Mouse (Mus musculus) stomach, embryonic 15.5 days (tissue): ENCODE data around the gene Kctd6. TPM values are rescaled to one million over a fixed set of nuclear protein-coding genes. Genes with fewer than 3 reads are reported as not detected.

ENCODE experiments used
- ATAC-seq: fragments of 200-750 bp; cut with Nextera tagmentation; 2 replicates; pipeline ENCODE4 v1.8.0; 2017; ENCODE audit warnings: low read depth, moderate number of reproducible peaks, moderate TSS enrichment; ENCODE audit not compliant: insufficient read depth, low FRiP score
- H3K27ac ChIP-seq: fragments of 300-500 bp; sonication (generic); 2 replicates; pipeline ENCODE4 v1.5.1; 2015; ENCODE audit warnings: mild to moderate bottlenecking, inconsistent platforms
- H3K27me3 ChIP-seq: fragments of 300-500 bp; sonication (generic); replicated peaks from 2 replicates; pipeline ENCODE4 v1.6.1; 2015; ENCODE audit warnings: inconsistent platforms
- H3K36me3 ChIP-seq: fragments of 300-500 bp; sonication (generic); 2 replicates; pipeline ENCODE4 v1.6.1; 2015; ENCODE audit warnings: inconsistent platforms
- H3K4me1 ChIP-seq: fragments of 300-500 bp; sonication (generic); 2 replicates; pipeline ENCODE4 v1.6.1; 2015; ENCODE audit warnings: inconsistent platforms
- H3K4me2 ChIP-seq: fragments of 300-500 bp; sonication (generic); 2 replicates; pipeline ENCODE4 v1.6.1; 2015; ENCODE audit warnings: mild to moderate bottlenecking, inconsistent platforms
- H3K4me3 ChIP-seq: fragments of 300-500 bp; sonication (generic); replicated peaks from 2 replicates; pipeline ENCODE4 v1.5.1; 2015; ENCODE audit warnings: inconsistent platforms
- H3K9ac ChIP-seq: fragments of 300-500 bp; sonication (generic); 2 replicates; pipeline ENCODE4 v1.6.1; 2015; ENCODE audit warnings: inconsistent platforms
- H3K9me3 ChIP-seq: fragments of 300-500 bp; sonication (generic); 2 replicates; pipeline ENCODE4 v1.6.1; 2016; ENCODE audit warnings: inconsistent platforms
- WGBS: fragments of 180-500 bp; shearing (Covaris S2); methylation state at CpG from one replicate; pipeline ENCODE4 v1.1.7; 2015; 5-methylcytosine and 5-hydroxymethylcytosine counted together
- polyA plus RNA-seq: library from polyadenylated mRNA; unstranded; fragments of >200 nt; fragmentation: Nextera tagmentation; extraction: Ambion mirVana; gene quantifications from 2 replicates; pipeline ENCODE4 v1.2.1, GENCODE M21; 2015

Gene Kctd6
- polyA plus RNA-seq, 1 experiment from 2014 or later: 14.2 TPM

GRCm38 (mm10) chr14:8233252-8233651 lies 19.3 kb downstream of the Kctd6 start:
- Histone ChIP-seq H3K27me3 (no peaks in the 10 kb centered on the region), H3K27ac (no peak overlapping the region), H3K9ac (no peak overlapping the region), H3K36me3 (no peaks in the 10 kb centered on the region), H3K4me3 (no peak overlapping the region), H3K4me1 (no peaks in the 10 kb centered on the region), H3K4me2 (no peak overlapping the region), H3K9me3 (no peaks in the 10 kb centered on the region)
- no peak for ATAC-seq
- 38% methylated on average over 1 of the region's 1 CpGs for WGBS

GRCm38 (mm10) chr14:8241816-8242215 lies 27.9 kb downstream of the Kctd6 start:
- no peak overlapping the region for H3K27ac ChIP-seq
- H3K4me2 ChIP-seq: no peak overlapping the region
- no peak for ATAC-seq
- H3K4me3 ChIP-seq: no peak overlapping the region
- no peak overlapping the region for H3K9ac ChIP-seq
- no peaks in the 10 kb centered on the region for H3K9me3 ChIP-seq
- no peaks in the 10 kb centered on the region for H3K36me3 ChIP-seq
- no peaks in the 10 kb centered on the region for H3K27me3 ChIP-seq
- H3K4me1 ChIP-seq: no peaks in the 10 kb centered on the region

- ATAC-seq: peak; percentile 61; the same call in 1 of the 2 replicates
- WGBS: 45% methylated on average over 5 of the region's 5 CpGs
- no peaks in the 10 kb centered on the region for H3K9me3 ChIP-seq
- no peak overlapping the region for H3K9ac ChIP-seq
- no peaks in the 10 kb centered on the region for H3K36me3 ChIP-seq
- no peaks in the 10 kb centered on the region for H3K27me3 ChIP-seq
- no peaks in the 10 kb centered on the region for H3K4me1 ChIP-seq
- H3K27ac ChIP-seq: no peak overlapping the region
- no peak overlapping the region for H3K4me3 ChIP-seq
- H3K4me2 ChIP-seq: no peak overlapping the region
Measured at GRCm38 (mm10) chr14:8242388-8242920, 28.5 kb downstream of the Kctd6 start.

- Histone ChIP-seq H3K9me3 (no peaks in the 10 kb centered on the region), H3K4me2 (no peak overlapping the region), H3K27ac (no peak overlapping the region), H3K4me1 (no peaks in the 10 kb centered on the region), H3K4me3 (no peak overlapping the region), H3K9ac (no peak overlapping the region), H3K36me3 (no peaks in the 10 kb centered on the region), H3K27me3 (no peaks in the 10 kb centered on the region)
- ATAC-seq: peak; percentile 54
- 52% methylated on average over 8 of the region's 8 CpGs for WGBS
Measured at GRCm38 (mm10) chr14:8243136-8243888, 29.4 kb downstream of the Kctd6 start.

- Histone ChIP-seq H3K9ac (no peak overlapping the region), H3K4me3 (no peak overlapping the region), H3K4me1 (no peaks in the 10 kb centered on the region), H3K9me3 (no peaks in the 10 kb centered on the region), H3K4me2 (no peak overlapping the region), H3K27ac (no peak overlapping the region), H3K36me3 (no peaks in the 10 kb centered on the region), H3K27me3 (no peaks in the 10 kb centered on the region)
- no peak for ATAC-seq
- WGBS: 49% methylated on average over 5 of the region's 5 CpGs
Measured at GRCm38 (mm10) chr14:8244211-8244611, 30.3 kb downstream of the Kctd6 start.

GRCm38 (mm10) chr14:8246878-8247277 lies 32.9 kb downstream of the Kctd6 start:
- no peaks in the 10 kb centered on the region for H3K36me3 ChIP-seq
- 80% methylated on average over 8 of the region's 8 CpGs for WGBS
- H3K27ac ChIP-seq: no peak overlapping the region

GRCm38 (mm10) chr14:8249206-8249605 lies 35.3 kb downstream of the Kctd6 start:
- H3K36me3 ChIP-seq: no peaks in the 10 kb centered on the region
- H3K4me2 ChIP-seq: no peak overlapping the region
- no peaks in the 10 kb centered on the region for H3K9me3 ChIP-seq
- H3K4me3 ChIP-seq: no peak overlapping the region
- H3K4me1 ChIP-seq: no peaks in the 10 kb centered on the region
- ATAC-seq: no peak
- H3K27me3 ChIP-seq: no peaks in the 10 kb centered on the region
- H3K9ac ChIP-seq: no peak overlapping the region
- no peak overlapping the region for H3K27ac ChIP-seq
- 98% methylated on average over 1 of the region's 1 CpGs for WGBS

More at GRCm38 (mm10) chr14:8246878-8247277, 32.9 kb downstream of the Kctd6 start:
- no peaks in the 10 kb centered on the region for H3K9me3 ChIP-seq
- H3K4me2 ChIP-seq: no peak overlapping the region
- no peaks in the 10 kb centered on the region for H3K27me3 ChIP-seq
- H3K9ac ChIP-seq: no peak overlapping the region
- ATAC-seq: no peak
- H3K4me1 ChIP-seq: no peaks in the 10 kb centered on the region
- no peak overlapping the region for H3K4me3 ChIP-seq

GRCm38 (mm10) chr14:8250141-8250871 lies 36.4 kb downstream of the Kctd6 start:
- ATAC-seq: no peak
- no peaks in the 10 kb centered on the region for H3K27me3 ChIP-seq
- no peak overlapping the region for H3K4me2 ChIP-seq
- no peak overlapping the region for H3K27ac ChIP-seq
- no peak overlapping the region for H3K4me3 ChIP-seq
- H3K4me1 ChIP-seq: no peaks in the 10 kb centered on the region
- H3K9me3 ChIP-seq: no peaks in the 10 kb centered on the region
- no peaks in the 10 kb centered on the region for H3K36me3 ChIP-seq
- no peak overlapping the region for H3K9ac ChIP-seq
- 68% methylated on average over 9 of the region's 9 CpGs for WGBS

GRCm38 (mm10) chr14:8251330-8251885 lies 37.5 kb downstream of the Kctd6 start:
- ATAC-seq: no peak
- Histone ChIP-seq H3K4me1 (no peaks in the 10 kb centered on the region), H3K4me2 (no peak overlapping the region), H3K9ac (no peak overlapping the region), H3K27ac (no peak overlapping the region), H3K9me3 (no peaks in the 10 kb centered on the region), H3K27me3 (no peaks in the 10 kb centered on the region), H3K36me3 (no peaks in the 10 kb centered on the region), H3K4me3 (no peak overlapping the region)
- 87% methylated on average over 8 of the region's 8 CpGs for WGBS

GRCm38 (mm10) chr14:8255076-8255729 lies 41.3 kb downstream of the Kctd6 start:
- Histone ChIP-seq H3K9ac (no peak overlapping the region), H3K36me3 (no peaks in the 10 kb centered on the region), H3K4me3 (no peak overlapping the region), H3K9me3 (no peaks in the 10 kb centered on the region), H3K4me1 (no peaks in the 10 kb centered on the region), H3K27me3 (no peaks in the 10 kb centered on the region), H3K27ac (no peak overlapping the region), H3K4me2 (no peak overlapping the region)
- ATAC-seq: no peak
- 73% methylated on average over 7 of the region's 7 CpGs for WGBS

GRCm38 (mm10) chr14:8256072-8256471 lies 42.1 kb downstream of the Kctd6 start:
- WGBS: 58% methylated on average over 6 of the region's 6 CpGs
- Histone ChIP-seq H3K36me3 (no peaks in the 10 kb centered on the region), H3K4me1 (no peaks in the 10 kb centered on the region), H3K9ac (no peak overlapping the region), H3K27me3 (no peaks in the 10 kb centered on the region), H3K4me2 (no peak overlapping the region), H3K9me3 (no peaks in the 10 kb centered on the region), H3K27ac (no peak overlapping the region), H3K4me3 (no peak overlapping the region)
- no peak for ATAC-seq

- Histone ChIP-seq H3K9me3 (no peaks in the 10 kb centered on the region), H3K27me3 (no peaks in the 10 kb centered on the region), H3K4me2 (no peak overlapping the region), H3K27ac (no peak overlapping the region), H3K4me3 (no peak overlapping the region), H3K4me1 (no peaks in the 10 kb centered on the region), H3K9ac (no peak overlapping the region), H3K36me3 (no peaks in the 10 kb centered on the region)
- WGBS: 50% methylated on average over 5 of the region's 5 CpGs
- no peak for ATAC-seq
Measured at GRCm38 (mm10) chr14:8256881-8257280, 42.9 kb downstream of the Kctd6 start.
